Mouse (Mus musculus): ENCODE measurements around the gene Matn4. TPM values are rescaled to one million over a fixed set of nuclear protein-coding genes. Genes with fewer than 3 reads are reported as not detected.

Matn4 gene
- polyA plus RNA-seq, 2 experiments = 0.44 TPM; not detected in 1

GRCm38 (mm10) chr2:164419489-164419888 lies 14.5 kb upstream of the Matn4 start:
- H3K4me2 ChIP-seq (ENCODE audit: low read depth) = no peak overlapping the region
- no peaks in the 10 kb centered on the region for H3K4me1 ChIP-seq (replicated peaks; ENCODE audit: control insufficient read depth in 2 of 2, insufficient read depth in 2 of 2, low read length in 1 of 2)
- H3K36me3 ChIP-seq (replicated peaks; ENCODE audit: control insufficient read depth, insufficient read depth, low read depth) = no peaks in the 10 kb centered on the region
- TF ChIP-seq CTCF (IDR thresholded peaks at IDR 0.05; ENCODE audit: low read depth) (no peak), EP300 (IDR thresholded peaks at IDR 0.05; ENCODE audit: low read depth) (no peak)
- H3K4me3 ChIP-seq (ENCODE audit: insufficient read depth in 1 of 2, low read depth in 2 of 2, low read length in 2 of 2) = no peak overlapping the region
- no peaks in the 10 kb centered on the region for H3K9me3 ChIP-seq (ENCODE audit: control insufficient read depth, low read length)
- H3K9ac ChIP-seq (replicated peaks) = no peak overlapping the region
- no peak for ATAC-seq (ENCODE audit: insufficient read depth)
- peaks cover under 1% of the 10 kb centered on the region; the same call in 1 of the 2 replicates for H3K27me3 ChIP-seq (ENCODE audit: control insufficient read depth, insufficient read depth, low read length)
- WGBS (ENCODE audit: insufficient replicate concordance) = 14% methylated on average over 3 of the region's 3 CpGs
- no peak overlapping the region for H3K27ac ChIP-seq
- no peak for DNase-seq (ENCODE audit: low read depth in 3 of 3, low spot score in 3 of 3)

- no peak overlapping the region for H3K4me2 ChIP-seq (ENCODE audit: low read depth)
- no peak overlapping the region for H3K27ac ChIP-seq
Measured at GRCm38 (mm10) chr2:164418308-164418875, 13.4 kb upstream of the Matn4 start.

DNA sequence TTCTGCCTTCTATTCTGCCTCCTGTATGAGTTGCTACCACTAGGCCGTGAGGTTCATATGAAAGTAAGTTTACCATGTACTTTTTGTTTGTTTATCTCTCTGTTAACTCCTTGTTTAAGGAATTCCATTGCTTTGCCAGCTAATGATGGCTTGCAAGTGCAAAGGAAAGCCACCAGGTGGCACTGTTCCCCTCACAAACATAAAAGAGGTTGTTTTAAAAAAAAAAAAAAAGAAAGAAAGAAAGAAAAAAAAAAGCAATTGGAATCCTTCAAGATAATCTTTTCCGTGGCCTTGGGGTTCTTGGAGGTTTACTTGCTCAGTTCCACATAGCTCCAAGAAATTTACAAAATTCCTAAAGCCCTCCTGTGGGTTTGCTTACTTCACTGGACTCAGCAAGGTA lies 12.2 kb upstream of the Matn4 start:
- Histone ChIP-seq H3K27me3 (ENCODE audit: control insufficient read depth, insufficient read depth, low read length) (peaks cover 4% of the 10 kb centered on the region; the same call in 1 of the 2 replicates), H3K9ac (replicated peaks) (no peak overlapping the region), H3K9me3 (ENCODE audit: control insufficient read depth, low read length) (no peaks in the 10 kb centered on the region), H3K4me2 (ENCODE audit: low read depth) (no peak overlapping the region), H3K36me3 (replicated peaks; ENCODE audit: control insufficient read depth, insufficient read depth, low read depth) (no peaks in the 10 kb centered on the region), H3K4me1 (replicated peaks; ENCODE audit: control insufficient read depth in 2 of 2, insufficient read depth in 2 of 2, low read length in 1 of 2) (no peaks in the 10 kb centered on the region), H3K27ac (no peak overlapping the region), H3K4me3 (ENCODE audit: insufficient read depth in 1 of 2, low read depth in 2 of 2, low read length in 2 of 2) (no peak overlapping the region)
- WGBS (ENCODE audit: insufficient replicate concordance) = 3% methylated on average over 2 of the region's 2 CpGs
- TF ChIP-seq EP300 (IDR thresholded peaks at IDR 0.05; ENCODE audit: low read depth) (no peak), CTCF (IDR thresholded peaks at IDR 0.05; ENCODE audit: low read depth) (peak; percentile 58)
- DNase-seq (ENCODE audit: low read depth in 3 of 3, low spot score in 3 of 3) (no peak), ATAC-seq (ENCODE audit: insufficient read depth) (no peak)

More at GRCm38 (mm10) chr2:164418308-164418875, 13.4 kb upstream of the Matn4 start:
- Histone ChIP-seq H3K4me1 (replicated peaks; ENCODE audit: control insufficient read depth in 2 of 2, insufficient read depth in 2 of 2, low read length in 1 of 2) (no peaks in the 10 kb centered on the region), H3K9me3 (ENCODE audit: control insufficient read depth, low read length) (no peaks in the 10 kb centered on the region), H3K36me3 (replicated peaks; ENCODE audit: control insufficient read depth, insufficient read depth, low read depth) (no peaks in the 10 kb centered on the region), H3K4me3 (ENCODE audit: insufficient read depth in 1 of 2, low read depth in 2 of 2, low read length in 2 of 2) (no peak overlapping the region), H3K9ac (replicated peaks) (no peak overlapping the region), H3K27me3 (ENCODE audit: control insufficient read depth, insufficient read depth, low read length) (peaks cover 4% of the 10 kb centered on the region; the same call in 1 of the 2 replicates)
- no peak for ATAC-seq (ENCODE audit: insufficient read depth)
- no peak for TF ChIP-seq EP300 (IDR thresholded peaks at IDR 0.05; ENCODE audit: low read depth)
- TF ChIP-seq CTCF (IDR thresholded peaks at IDR 0.05; ENCODE audit: low read depth) = no peak
- WGBS (ENCODE audit: insufficient replicate concordance) = 23% methylated on average over 3 of the region's 3 CpGs
- DNase-seq (ENCODE audit: low read depth in 3 of 3, low spot score in 3 of 3) = no peak

DNA sequence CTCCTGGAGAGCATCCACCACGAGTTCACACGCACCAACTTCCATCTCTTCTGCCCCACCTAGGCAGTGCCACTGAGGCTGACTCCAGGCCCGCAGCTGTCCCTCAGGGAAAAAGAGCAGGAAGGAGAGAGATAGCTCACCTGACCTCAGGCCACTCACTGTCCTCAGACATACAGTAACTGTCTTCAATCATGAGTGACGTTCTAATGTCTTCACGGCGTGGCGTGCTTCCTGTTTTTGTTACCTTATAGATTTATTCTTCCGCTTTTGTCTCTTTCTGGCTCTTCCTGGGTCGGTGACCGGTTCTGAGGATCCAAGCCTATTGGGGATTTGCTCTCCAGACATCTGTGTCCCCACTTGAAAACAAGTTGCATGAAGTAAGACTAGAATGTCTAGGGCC lies 9.6 kb upstream of the Matn4 start:
- TF ChIP-seq EP300 (IDR thresholded peaks at IDR 0.05; ENCODE audit: low read depth) (no peak), CTCF (IDR thresholded peaks at IDR 0.05; ENCODE audit: low read depth) (no peak)
- no peak overlapping the region for H3K27ac ChIP-seq
- 43% methylated on average over 10 of the region's 10 CpGs for WGBS (ENCODE audit: insufficient replicate concordance)
- H3K4me3 ChIP-seq (ENCODE audit: insufficient read depth in 1 of 2, low read depth in 2 of 2, low read length in 2 of 2) = no peak overlapping the region
- no peaks in the 10 kb centered on the region for H3K9me3 ChIP-seq (ENCODE audit: control insufficient read depth, low read length)
- H3K36me3 ChIP-seq (replicated peaks; ENCODE audit: control insufficient read depth, insufficient read depth, low read depth) = no peaks in the 10 kb centered on the region
- ATAC-seq (ENCODE audit: insufficient read depth) = no peak
- no peaks in the 10 kb centered on the region for H3K4me1 ChIP-seq (replicated peaks; ENCODE audit: control insufficient read depth in 2 of 2, insufficient read depth in 2 of 2, low read length in 1 of 2)
- no peak for DNase-seq (ENCODE audit: low read depth in 3 of 3, low spot score in 3 of 3)
- no peak overlapping the region for H3K9ac ChIP-seq (replicated peaks)
- H3K27me3 ChIP-seq (ENCODE audit: control insufficient read depth, insufficient read depth, low read length) = peaks cover 4% of the 10 kb centered on the region
- H3K4me2 ChIP-seq (ENCODE audit: low read depth) = no peak overlapping the region

DNA sequence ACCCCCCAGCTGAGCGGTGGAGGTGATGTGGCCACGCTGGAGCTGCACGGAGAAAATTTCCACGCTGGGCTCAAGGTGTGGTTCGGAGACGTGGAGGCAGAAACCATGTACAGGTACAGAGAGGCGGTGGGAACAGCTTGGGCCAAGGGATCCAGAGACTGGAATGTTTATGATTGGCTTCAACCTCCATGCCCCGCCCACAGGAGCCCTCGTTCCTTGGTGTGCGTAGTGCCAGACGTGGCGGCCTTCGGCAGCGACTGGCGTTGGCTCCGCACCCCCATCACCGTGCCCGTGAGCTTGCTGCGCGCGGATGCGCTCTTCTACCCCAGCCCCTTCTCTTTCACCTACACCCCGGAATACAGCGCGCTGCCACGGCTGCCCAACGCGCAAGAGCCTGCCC lies 9.2 kb upstream of the Matn4 start:
- H3K9me3 ChIP-seq (ENCODE audit: control insufficient read depth, low read length) = no peaks in the 10 kb centered on the region
- 26% methylated on average over 28 of the region's 28 CpGs for WGBS (ENCODE audit: insufficient replicate concordance)

More for the DNA sequence above, 9.2 kb upstream of the Matn4 start:
- no peak for TF ChIP-seq CTCF (IDR thresholded peaks at IDR 0.05; ENCODE audit: low read depth)
- TF ChIP-seq EP300 (IDR thresholded peaks at IDR 0.05; ENCODE audit: low read depth) = no peak
- H3K27me3 ChIP-seq (ENCODE audit: control insufficient read depth, insufficient read depth, low read length) = peaks cover 4% of the 10 kb centered on the region
- ATAC-seq (ENCODE audit: insufficient read depth) (no peak), DNase-seq (ENCODE audit: low read depth in 3 of 3, low spot score in 3 of 3) (no peak)
- no peaks in the 10 kb centered on the region for H3K36me3 ChIP-seq (replicated peaks; ENCODE audit: control insufficient read depth, insufficient read depth, low read depth)
- no peak overlapping the region for H3K27ac ChIP-seq
- no peak overlapping the region for H3K4me2 ChIP-seq (ENCODE audit: low read depth)
- H3K9ac ChIP-seq (replicated peaks) = no peak overlapping the region
- no peak overlapping the region for H3K4me3 ChIP-seq (ENCODE audit: insufficient read depth in 1 of 2, low read depth in 2 of 2, low read length in 2 of 2)
- H3K4me1 ChIP-seq (replicated peaks; ENCODE audit: control insufficient read depth in 2 of 2, insufficient read depth in 2 of 2, low read length in 1 of 2) = no peaks in the 10 kb centered on the region
